Mouse (Mus musculus) midbrain, embryonic 15.5 days (tissue): ENCODE measurements at regions not wholly inside any gene's neighbourhood (a gene's known extent, or its start where the extent isn't known, plus 50 kb on each side); places are given as distances from the start of the nearest gene placed in this dataset.
A peak's percentile ranks its signal among the peaks of the same experiment; 100 is the strongest.

ENCODE experiments used
- ATAC-seq: fragments of 200-750 bp; cut with Nextera tagmentation; replicated peaks from 2 replicates; pipeline ENCODE4 v1.8.0; 2017; ENCODE audit warnings: moderate TSS enrichment
- H3K27ac ChIP-seq: fragments of 300-500 bp; sonication (generic); 2 replicates; pipeline ENCODE4 v1.5.1; 2015; ENCODE audit warnings: mild to moderate bottlenecking, inconsistent platforms
- H3K27me3 ChIP-seq: fragments of 300-500 bp; sonication (generic); replicated peaks from 2 replicates; pipeline ENCODE4 v1.6.1; 2015; ENCODE audit warnings: inconsistent platforms
- H3K36me3 ChIP-seq: fragments of 300-500 bp; sonication (generic); replicated peaks from 2 replicates; pipeline ENCODE4 v1.6.1; 2015; ENCODE audit warnings: inconsistent platforms
- H3K4me1 ChIP-seq: fragments of 300-500 bp; sonication (generic); 2 replicates; pipeline ENCODE4 v1.6.1; 2015; ENCODE audit warnings: inconsistent platforms
- H3K4me2 ChIP-seq: fragments of 300-500 bp; sonication (generic); 2 replicates; pipeline ENCODE4 v1.6.1; 2015; ENCODE audit warnings: inconsistent platforms, mild to moderate bottlenecking, moderate library complexity
- H3K4me3 ChIP-seq: fragments of 300-500 bp; sonication (generic); 2 replicates; pipeline ENCODE4 v1.5.1; 2015; ENCODE audit warnings: mild to moderate bottlenecking, inconsistent platforms
- H3K9ac ChIP-seq: fragments of 300-500 bp; sonication (generic); 2 replicates; pipeline ENCODE4 v1.6.1; 2015; ENCODE audit warnings: mild to moderate bottlenecking, inconsistent platforms
- H3K9me3 ChIP-seq: fragments of 300-500 bp; sonication (generic); 2 replicates; pipeline ENCODE4 v1.6.1; 2016; ENCODE audit warnings: inconsistent platforms
- WGBS: fragments of 180-500 bp; shearing (Covaris S2); methylation state at CpG from one replicate; pipeline ENCODE4 v1.1.7; 2015; ENCODE audit warnings: mixed read lengths; 5-methylcytosine and 5-hydroxymethylcytosine counted together

DNA sequence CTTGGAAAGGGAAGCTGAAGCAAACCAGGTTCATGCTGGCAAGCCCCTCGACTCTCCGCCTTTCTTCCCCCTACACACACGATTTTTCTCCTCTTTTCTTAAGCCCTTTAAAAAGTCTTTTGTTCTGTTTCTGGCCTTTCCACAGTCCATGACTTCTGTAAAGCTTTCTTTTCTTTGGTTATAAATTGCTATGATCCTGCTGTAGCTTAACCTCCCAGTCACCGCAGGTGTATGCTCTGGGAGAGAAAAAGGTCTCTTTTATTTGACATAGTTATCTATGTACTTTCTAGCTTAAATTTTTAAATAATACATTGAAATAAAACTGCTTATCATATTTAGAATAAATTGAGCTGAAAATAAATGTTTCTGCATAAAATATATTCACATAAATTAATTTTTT, 813.0 kb downstream of the Slitrk6 start:
- H3K4me1 ChIP-seq: no peaks in the 10 kb centered on the region
- no peaks in the 10 kb centered on the region for H3K9me3 ChIP-seq
- 54% methylated on average over 4 of the region's 4 CpGs for WGBS
- no peaks in the 10 kb centered on the region for H3K36me3 ChIP-seq
- no peak overlapping the region for H3K9ac ChIP-seq
- H3K4me3 ChIP-seq: no peak overlapping the region
- H3K27ac ChIP-seq: no peak overlapping the region
- peak; percentile 83; the same call in 1 of the 2 replicates for ATAC-seq
- H3K4me2 ChIP-seq: no peak overlapping the region
- H3K27me3 ChIP-seq: no peaks in the 10 kb centered on the region

DNA sequence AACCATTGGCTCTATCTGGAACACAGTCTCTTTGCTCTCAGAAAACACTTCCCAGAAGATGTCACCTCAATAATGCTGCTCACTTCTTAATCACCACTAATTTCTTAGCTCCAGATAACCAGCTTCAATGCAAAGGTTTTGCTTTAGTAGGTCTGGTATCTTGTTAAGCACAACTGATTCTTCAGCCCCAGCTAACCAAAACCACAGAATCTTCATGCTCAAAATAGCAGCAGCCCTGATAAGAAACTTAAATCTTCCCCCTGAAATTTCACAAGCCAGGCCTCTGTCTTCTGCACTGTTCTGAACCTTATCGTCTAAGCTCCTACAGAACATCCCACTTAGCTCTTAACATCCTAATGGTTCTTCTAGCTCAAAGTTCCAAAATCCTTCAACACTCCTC, 813.8 kb downstream of the Slitrk6 start:
- Histone ChIP-seq H3K27me3 (no peaks in the 10 kb centered on the region), H3K9ac (no peak overlapping the region), H3K4me2 (no peak overlapping the region), H3K27ac (no peak overlapping the region), H3K9me3 (no peaks in the 10 kb centered on the region), H3K4me3 (no peak overlapping the region), H3K36me3 (no peaks in the 10 kb centered on the region), H3K4me1 (no peaks in the 10 kb centered on the region)
- 88% methylated on average over 1 of the region's 1 CpGs for WGBS
- ATAC-seq: no peak

DNA sequence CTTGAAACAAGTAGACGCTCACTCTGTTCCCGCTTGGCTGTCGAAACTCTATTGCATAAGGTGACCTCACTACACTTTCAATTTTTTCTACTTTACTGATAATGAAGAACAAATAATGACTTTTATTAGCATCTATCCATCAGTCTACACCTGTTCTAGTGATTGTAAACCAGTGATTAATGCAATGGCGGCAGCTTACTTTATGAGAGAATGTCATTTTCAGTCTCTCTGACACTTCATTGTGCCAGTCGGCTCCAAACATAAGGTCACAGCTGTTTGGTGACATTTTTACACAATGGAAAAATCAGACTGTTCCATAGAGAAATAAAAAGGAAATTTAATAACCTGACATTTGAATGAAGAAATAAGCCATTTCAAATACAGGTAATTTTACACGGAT, 817.5 kb downstream of the Slitrk6 start:
- Histone ChIP-seq H3K9ac (no peak overlapping the region), H3K4me3 (no peak overlapping the region), H3K4me2 (no peak overlapping the region), H3K27ac (no peak overlapping the region), H3K4me1 (no peaks in the 10 kb centered on the region), H3K27me3 (no peaks in the 10 kb centered on the region), H3K9me3 (no peaks in the 10 kb centered on the region), H3K36me3 (no peaks in the 10 kb centered on the region)
- ATAC-seq: no peak
- WGBS: 81% methylated on average over 6 of the region's 6 CpGs

DNA sequence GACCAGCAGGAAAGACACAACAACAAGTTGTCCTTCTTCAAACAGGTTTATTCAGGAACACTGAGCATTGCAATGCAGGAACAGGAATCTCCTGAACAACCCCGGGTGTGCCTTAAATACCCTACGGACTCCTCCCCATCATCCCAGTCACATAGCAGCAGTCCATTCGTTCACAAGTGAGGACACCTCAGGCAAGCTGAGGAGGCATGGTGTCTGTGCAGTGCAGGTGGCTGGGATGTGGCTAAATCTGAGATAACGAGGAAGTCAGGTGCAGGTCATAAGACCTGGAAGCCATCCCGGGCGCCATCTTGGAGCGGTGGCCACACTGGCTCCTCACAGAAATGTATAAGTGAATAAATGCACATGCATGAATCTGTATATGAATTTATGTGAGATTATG, 826.0 kb downstream of the Slitrk6 start:
- ATAC-seq: no peak
- 93% methylated on average over 7 of the region's 7 CpGs for WGBS

GRCm38 (mm10) chr14:109891896-109892165, 863.1 kb downstream of the Slitrk6 start:
- no peak overlapping the region for H3K9ac ChIP-seq
- H3K9me3 ChIP-seq: no peaks in the 10 kb centered on the region
- no peaks in the 10 kb centered on the region for H3K27me3 ChIP-seq
- WGBS: 77% methylated on average over 2 of the region's 2 CpGs
- no peak overlapping the region for H3K4me2 ChIP-seq
- H3K36me3 ChIP-seq: no peaks in the 10 kb centered on the region
- ATAC-seq: peak; percentile 65
- H3K4me1 ChIP-seq: no peaks in the 10 kb centered on the region
- no peak overlapping the region for H3K4me3 ChIP-seq
- no peak overlapping the region for H3K27ac ChIP-seq

More for the DNA sequence above, 826.0 kb downstream of the Slitrk6 start:
- H3K27me3 ChIP-seq: no peaks in the 10 kb centered on the region
- H3K36me3 ChIP-seq: no peaks in the 10 kb centered on the region
- no peak overlapping the region for H3K4me2 ChIP-seq
- H3K9me3 ChIP-seq: no peaks in the 10 kb centered on the region
- H3K4me1 ChIP-seq: no peaks in the 10 kb centered on the region
- no peak overlapping the region for H3K27ac ChIP-seq
- H3K4me3 ChIP-seq: no peak overlapping the region
- H3K9ac ChIP-seq: no peak overlapping the region

DNA sequence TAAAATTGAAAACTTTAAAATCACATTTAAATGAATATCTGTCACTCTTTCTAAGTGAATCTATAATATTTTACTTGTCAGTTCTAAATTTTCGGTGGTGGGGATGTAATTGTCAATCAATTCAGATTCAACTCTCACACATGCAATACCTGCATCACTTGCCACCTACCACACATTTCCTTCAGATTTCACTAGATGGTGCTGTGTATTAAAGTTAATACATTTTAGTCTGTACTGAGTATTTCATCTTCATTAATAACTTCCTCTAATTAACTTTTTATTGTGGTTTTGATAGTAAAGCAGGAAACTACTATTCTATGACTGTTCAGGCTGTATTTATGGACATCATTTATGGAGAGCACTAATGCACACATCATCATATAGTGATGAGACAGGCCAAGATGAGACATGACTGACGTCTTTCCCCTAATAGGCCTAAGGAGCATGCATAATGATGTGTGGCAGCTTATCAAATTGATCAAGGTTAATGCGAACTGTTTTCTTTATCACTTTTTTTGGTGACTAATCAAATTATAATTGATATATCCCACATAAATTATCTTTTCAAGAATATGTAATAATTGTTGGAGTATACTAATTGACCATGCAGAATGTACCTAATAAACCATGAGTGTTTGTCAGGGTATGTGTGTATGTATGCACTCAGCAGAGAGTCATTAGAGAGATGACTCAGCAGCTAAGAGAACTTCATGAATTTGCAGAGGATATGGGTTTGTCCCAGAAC, 863.6 kb downstream of the Slitrk6 start:
- Histone ChIP-seq H3K4me2 (no peak overlapping the region), H3K27ac (no peak overlapping the region), H3K9ac (no peak overlapping the region), H3K9me3 (no peaks in the 10 kb centered on the region), H3K4me3 (no peak overlapping the region), H3K27me3 (no peaks in the 10 kb centered on the region), H3K4me1 (no peaks in the 10 kb centered on the region), H3K36me3 (no peaks in the 10 kb centered on the region)
- 66% methylated on average over 3 of the region's 3 CpGs for WGBS
- peak; percentile 87 for ATAC-seq

GRCm38 (mm10) chr14:109876950-109877663, 877.8 kb downstream of the Slitrk6 start:
- H3K36me3 ChIP-seq: no peaks in the 10 kb centered on the region
- ATAC-seq: no peak
- no peak overlapping the region for H3K4me3 ChIP-seq
- no peaks in the 10 kb centered on the region for H3K4me1 ChIP-seq
- no peaks in the 10 kb centered on the region for H3K27me3 ChIP-seq
- no peak overlapping the region for H3K4me2 ChIP-seq
- H3K9ac ChIP-seq: no peak overlapping the region
- H3K27ac ChIP-seq: no peak overlapping the region
- 81% methylated on average over 1 of the region's 1 CpGs for WGBS
- no peaks in the 10 kb centered on the region for H3K9me3 ChIP-seq

GRCm38 (mm10) chr14:109874230-109874629, 880.7 kb downstream of the Slitrk6 start:
- Histone ChIP-seq H3K4me2 (no peak overlapping the region), H3K4me3 (no peak overlapping the region), H3K27me3 (no peaks in the 10 kb centered on the region), H3K27ac (no peak overlapping the region), H3K4me1 (no peaks in the 10 kb centered on the region), H3K9me3 (no peaks in the 10 kb centered on the region), H3K36me3 (no peaks in the 10 kb centered on the region), H3K9ac (no peak overlapping the region)
- 7% methylated on average over 1 of the region's 1 CpGs for WGBS
- ATAC-seq: 0 out of 2 replicates have a peak, but pooled peaks have one; percentile 78

DNA sequence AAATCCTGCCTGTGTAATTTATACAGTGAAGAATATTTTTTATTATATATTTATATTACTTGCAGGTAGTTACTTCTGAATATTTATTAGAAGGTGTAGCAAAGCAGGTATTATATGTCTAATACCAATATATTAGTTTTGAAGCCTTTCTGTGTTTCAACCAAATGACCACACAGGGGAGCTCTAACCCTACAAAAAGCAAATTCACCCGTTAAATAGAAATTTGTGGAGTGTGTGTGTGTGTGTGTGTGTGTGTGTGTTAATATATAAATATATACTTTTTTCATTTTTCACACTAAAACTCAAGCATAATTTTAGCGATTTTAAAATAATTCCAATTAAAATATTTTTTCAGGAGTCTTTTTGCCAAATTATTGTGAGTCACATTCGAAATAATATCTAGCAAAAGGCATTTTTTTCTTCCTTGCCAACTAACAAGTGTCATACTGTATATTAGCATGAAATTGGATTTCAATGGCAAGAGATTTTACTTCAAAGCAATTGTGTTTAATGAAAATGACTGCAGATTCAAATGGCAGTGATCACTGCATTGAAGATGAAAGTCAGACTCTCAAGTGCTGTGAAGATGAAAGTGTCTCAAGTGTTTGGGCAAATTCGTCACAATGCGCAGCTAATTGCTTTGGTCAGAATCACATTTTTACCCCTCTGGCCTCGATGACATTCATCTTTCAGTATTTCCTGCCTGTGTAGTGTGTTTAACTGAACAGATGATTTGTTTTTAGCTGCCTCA, 914.4 kb downstream of the Slitrk6 start:
- no peaks in the 10 kb centered on the region for H3K9me3 ChIP-seq
- H3K4me2 ChIP-seq: no peak overlapping the region
- H3K4me1 ChIP-seq: no peaks in the 10 kb centered on the region
- no peak overlapping the region for H3K27ac ChIP-seq
- H3K4me3 ChIP-seq: no peak overlapping the region
- no peaks in the 10 kb centered on the region for H3K27me3 ChIP-seq
- H3K36me3 ChIP-seq: no peaks in the 10 kb centered on the region
- no peak overlapping the region for H3K9ac ChIP-seq
- ATAC-seq: peak; percentile 86
- WGBS: 34% methylated on average over 6 of the region's 6 CpGs

- no peak overlapping the region for H3K4me3 ChIP-seq
- H3K36me3 ChIP-seq: no peaks in the 10 kb centered on the region
- H3K27ac ChIP-seq: 0 out of 2 replicates have a peak overlapping the region, but pooled peaks have one; percentile 24
- H3K4me1 ChIP-seq: no peaks in the 10 kb centered on the region
- H3K27me3 ChIP-seq: no peaks in the 10 kb centered on the region
- H3K9ac ChIP-seq: no peak overlapping the region
- ATAC-seq: peak; percentile 72
- WGBS: 45% methylated on average over 3 of the region's 3 CpGs
- H3K4me2 ChIP-seq: no peak overlapping the region
- no peaks in the 10 kb centered on the region for H3K9me3 ChIP-seq
Measured at GRCm38 (mm10) chr14:109802522-109803126, 888.7 kb upstream of the Slitrk1 start.

GRCm38 (mm10) chr14:109772246-109772645, 858.3 kb upstream of the Slitrk1 start:
- no peak for ATAC-seq

GRCm38 (mm10) chr14:109760892-109761291, 846.9 kb upstream of the Slitrk1 start:
- no peak for ATAC-seq
- Histone ChIP-seq H3K4me1 (no peaks in the 10 kb centered on the region), H3K36me3 (no peaks in the 10 kb centered on the region), H3K4me3 (no peak overlapping the region), H3K27ac (no peak overlapping the region), H3K4me2 (no peak overlapping the region), H3K9me3 (no peaks in the 10 kb centered on the region), H3K27me3 (no peaks in the 10 kb centered on the region), H3K9ac (no peak overlapping the region)
- WGBS: 65% methylated on average over 1 of the region's 1 CpGs

More at GRCm38 (mm10) chr14:109772246-109772645, 858.3 kb upstream of the Slitrk1 start:
- Histone ChIP-seq H3K9me3 (no peaks in the 10 kb centered on the region), H3K9ac (no peak overlapping the region), H3K27me3 (no peaks in the 10 kb centered on the region), H3K36me3 (no peaks in the 10 kb centered on the region), H3K4me1 (no peaks in the 10 kb centered on the region), H3K4me2 (no peak overlapping the region), H3K4me3 (no peak overlapping the region), H3K27ac (no peak overlapping the region)
- 74% methylated on average over 1 of the region's 1 CpGs for WGBS
